Mouse (Mus musculus) erythroblast, adult 5-6 weeks (primary cell): Measurements from ENCODE around the gene Cabin1. TPM values are rescaled to one million over a fixed set of nuclear protein-coding genes. Genes with fewer than 3 reads are reported as not detected.

Source experiments
- ATAC-seq: replicated peaks from 2 replicates; pipeline ENCODE4 v1.8.0; 2016; ENCODE audit warnings: moderate number of reproducible peaks, mild to moderate bottlenecking, moderate TSS enrichment, inconsistent platforms; ENCODE audit not compliant: poor library complexity, low FRiP score, severe bottlenecking
- total RNA-seq, 2 experiments: library from RNA; stranded (forward) in 1 of 2; stranded (reverse) in 1 of 2; fragments of 150-400 nt in 1 of 2; fragments of 200-764, 138-1000 nt in 1 of 2; gene quantifications; 2 replicates each; pipeline versions ENCODE4 v1.2.3 to v1.2.4; 2015 to 2017; ENCODE audit warnings: low replicate concordance in 2 of 2

The Cabin1 gene
- total RNA-seq, 2 experiments from 2014 or later = 133 to 246 TPM

- no peak for ATAC-seq
Observed at GRCm38 (mm10) chr10:75647362-75647761, 116.8 kb downstream of the Cabin1 start.

GRCm38 (mm10) chr10:75646406-75646805, 117.7 kb downstream of the Cabin1 start:
- no peak for ATAC-seq

- ATAC-seq = no peak
Observed at GRCm38 (mm10) chr10:75645616-75646015, 118.5 kb downstream of the Cabin1 start.

- peak; percentile 75 for ATAC-seq
Observed at GRCm38 (mm10) chr10:75643741-75644343, 120.3 kb downstream of the Cabin1 start, which contains the start of gene Susd2. Gene Susd2, minus strand, starts transcription at chr10:75644008.

GRCm38 (mm10) chr10:75642891-75643290, 121.2 kb downstream of the Cabin1 start:
- no peak for ATAC-seq

GRCm38 (mm10) chr10:75642436-75642835, 121.7 kb downstream of the Cabin1 start:
- ATAC-seq = no peak

- ATAC-seq = no peak
Observed at GRCm38 (mm10) chr10:75641721-75642222, 122.4 kb downstream of the Cabin1 start.

- ATAC-seq = no peak
Observed at GRCm38 (mm10) chr10:75637711-75638110, 126.4 kb downstream of the Cabin1 start.

- no peak for ATAC-seq
Observed at GRCm38 (mm10) chr10:75636084-75636786, 127.9 kb downstream of the Cabin1 start.

GRCm38 (mm10) chr10:75635693-75636055, 128.5 kb downstream of the Cabin1 start:
- ATAC-seq = peak; percentile 83

GRCm38 (mm10) chr10:75635019-75635692, 129.0 kb downstream of the Cabin1 start:
- peak; percentile 5; the same call in 1 of the 2 replicates for ATAC-seq

- no peak for ATAC-seq
Observed at GRCm38 (mm10) chr10:75634610-75635009, 129.5 kb downstream of the Cabin1 start.

GRCm38 (mm10) chr10:75633576-75634139, 130.5 kb downstream of the Cabin1 start:
- ATAC-seq = no peak

- ATAC-seq = no peak
Observed at GRCm38 (mm10) chr10:75633048-75633447, 131.1 kb downstream of the Cabin1 start.

- no peak for ATAC-seq
Observed at GRCm38 (mm10) chr10:75632633-75633032, 131.5 kb downstream of the Cabin1 start.

- ATAC-seq = no peak
Observed at GRCm38 (mm10) chr10:75627490-75627889, 136.7 kb downstream of the Cabin1 start.

GRCm38 (mm10) chr10:75626991-75627390, 137.2 kb downstream of the Cabin1 start:
- ATAC-seq = no peak

- ATAC-seq = no peak
Observed at GRCm38 (mm10) chr10:75625920-75626319, 138.2 kb downstream of the Cabin1 start.

GRCm38 (mm10) chr10:75620818-75621217, 143.3 kb downstream of the Cabin1 start:
- ATAC-seq = no peak

GRCm38 (mm10) chr10:75616044-75616443, 148.1 kb downstream of the Cabin1 start:
- ATAC-seq = no peak
